Mouse (Mus musculus) frontal cortex, postnatal 14 days (tissue): ENCODE measurements around the gene Tgfbr3l.
A peak's percentile ranks its signal among the peaks of the same experiment; 100 is the strongest.

Source experiments
- DNase-seq, 2 experiments: peaks; one replicate each; pipeline ENCODE4 v3.0.0; 2022; ENCODE audit warnings: low spot score in 2 of 2

Tgfbr3l gene

GRCm38 (mm10) chr8:4265160-4265914 lies 17.3 kb downstream of the Tgfbr3l start:
- no peak for DNase-seq

- DNase-seq: no peak
Observed at GRCm38 (mm10) chr8:4267627-4268026, 19.6 kb downstream of the Tgfbr3l start.

GRCm38 (mm10) chr8:4269609-4270008 lies 21.6 kb downstream of the Tgfbr3l start:
- no peak for DNase-seq

GRCm38 (mm10) chr8:4275275-4276110 lies 27.5 kb downstream of the Tgfbr3l start, which contains the start of gene Timm44:
Gene Timm44, minus strand, starts transcription at chr8:4275913.
- peak; percentile 92 for DNase-seq

- DNase-seq: no peak
Observed at GRCm38 (mm10) chr8:4276111-4276465, 28.1 kb downstream of the Tgfbr3l start.

- no peak for DNase-seq
Observed at GRCm38 (mm10) chr8:4292738-4293137, 44.7 kb downstream of the Tgfbr3l start.

GRCm38 (mm10) chr8:4297822-4298221 lies 49.8 kb downstream of the Tgfbr3l start:
- DNase-seq: no peak
